Mouse (Mus musculus) neural tube, embryonic 12.5 days (tissue): ENCODE results near the gene Prrt4. TPM values are rescaled to one million over a fixed set of nuclear protein-coding genes. Genes with fewer than 3 reads are reported as not detected.

Experiments used
- ATAC-seq: fragments of 200-750 bp; cut with Nextera tagmentation; 2 replicates; pipeline ENCODE4 v1.8.0; 2017; ENCODE audit warnings: low read depth, mild to moderate bottlenecking, moderate TSS enrichment, moderate library complexity; ENCODE audit not compliant: low FRiP score
- H3K27ac ChIP-seq: fragments of 300-500 bp; sonication (generic); 2 replicates; pipeline ENCODE4 v1.5.1; 2016
- H3K27me3 ChIP-seq: fragments of 300-500 bp; sonication (generic); replicated peaks from 2 replicates; pipeline ENCODE4 v1.6.1; 2016; ENCODE audit warnings: mild to moderate bottlenecking
- H3K36me3 ChIP-seq: fragments of 300-500 bp; sonication (generic); 2 replicates; pipeline ENCODE4 v1.6.1; 2016; ENCODE audit warnings: mild to moderate bottlenecking
- H3K4me1 ChIP-seq: fragments of 300-500 bp; sonication (generic); 2 replicates; pipeline ENCODE4 v1.6.1; 2016
- H3K4me2 ChIP-seq: fragments of 300-500 bp; sonication (generic); replicated peaks from 2 replicates; pipeline ENCODE4 v1.6.1; 2016; ENCODE audit warnings: mild to moderate bottlenecking
- H3K4me3 ChIP-seq: fragments of 300-500 bp; sonication (generic); 2 replicates; pipeline ENCODE4 v1.5.1; 2016
- H3K9ac ChIP-seq: fragments of 300-500 bp; sonication (generic); 2 replicates; pipeline ENCODE4 v1.6.1; 2016; ENCODE audit warnings: mild to moderate bottlenecking
- H3K9me3 ChIP-seq: fragments of 300-500 bp; sonication (generic); 2 replicates; pipeline ENCODE4 v1.6.1; 2016; ENCODE audit warnings: mild to moderate bottlenecking
- WGBS: fragments of 180-500 bp; shearing (Covaris S2); methylation state at CpG from one replicate; pipeline ENCODE4 v1.1.7; 2016; 5-methylcytosine and 5-hydroxymethylcytosine counted together
- polyA plus RNA-seq: library from polyadenylated mRNA; unstranded; fragments of >200 nt; fragmentation: Nextera tagmentation; extraction: Ambion mirVana; gene quantifications from 2 replicates; pipeline ENCODE4 v1.2.1, GENCODE M21; 2016

The Prrt4 gene
- polyA plus RNA-seq, 1 experiment from 2014 or later: 2.9 TPM

- Histone ChIP-seq H3K27me3 (peaks cover 5% of the 10 kb centered on the region; the same call in 1 of the 2 replicates), H3K9ac (peak overlapping the region; percentile 9; the same call in 1 of the 2 replicates), H3K4me2 (no peak overlapping the region), H3K4me1 (peaks cover 12% of the 10 kb centered on the region), H3K36me3 (peaks cover 5% of the 10 kb centered on the region), H3K9me3 (no peaks in the 10 kb centered on the region), H3K4me3 (no peak overlapping the region), H3K27ac (no peak overlapping the region)
- no peak for ATAC-seq
- WGBS: 82% methylated on average over 5 of the region's 5 CpGs
Observed at GRCm38 (mm10) chr6:29195846-29196698, 16.7 kb upstream of the Prrt4 start.

DNA sequence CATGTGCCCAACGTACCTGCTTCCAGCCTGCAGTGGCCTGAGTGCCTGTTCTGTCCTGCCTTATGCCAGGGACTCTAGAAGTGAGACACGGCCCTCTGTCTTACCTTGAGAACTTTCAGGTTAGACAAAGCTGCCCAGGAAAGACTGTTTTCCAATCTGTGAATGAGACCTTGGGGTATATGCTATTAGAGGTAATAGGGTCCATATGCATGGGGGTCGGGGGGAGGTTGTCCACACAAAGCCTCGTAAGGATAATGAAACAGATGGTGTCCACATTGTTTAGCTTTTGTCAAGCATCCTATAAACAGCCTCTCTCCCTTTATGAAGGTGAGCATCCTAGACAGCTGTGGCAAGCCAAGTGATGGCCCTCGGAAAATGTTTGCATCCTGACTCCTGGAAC lies 15.8 kb upstream of the Prrt4 start:
- no peak overlapping the region for H3K27ac ChIP-seq
- H3K36me3 ChIP-seq: no peaks in the 10 kb centered on the region; the same call in 1 of the 2 replicates
- H3K4me1 ChIP-seq: peaks cover 12% of the 10 kb centered on the region
- WGBS: 76% methylated on average over 5 of the region's 5 CpGs
- H3K9me3 ChIP-seq: no peaks in the 10 kb centered on the region
- no peak overlapping the region for H3K4me2 ChIP-seq
- H3K4me3 ChIP-seq: no peak overlapping the region
- no peak for ATAC-seq
- no peaks in the 10 kb centered on the region; the same call in 1 of the 2 replicates for H3K27me3 ChIP-seq
- H3K9ac ChIP-seq: no peak overlapping the region

DNA sequence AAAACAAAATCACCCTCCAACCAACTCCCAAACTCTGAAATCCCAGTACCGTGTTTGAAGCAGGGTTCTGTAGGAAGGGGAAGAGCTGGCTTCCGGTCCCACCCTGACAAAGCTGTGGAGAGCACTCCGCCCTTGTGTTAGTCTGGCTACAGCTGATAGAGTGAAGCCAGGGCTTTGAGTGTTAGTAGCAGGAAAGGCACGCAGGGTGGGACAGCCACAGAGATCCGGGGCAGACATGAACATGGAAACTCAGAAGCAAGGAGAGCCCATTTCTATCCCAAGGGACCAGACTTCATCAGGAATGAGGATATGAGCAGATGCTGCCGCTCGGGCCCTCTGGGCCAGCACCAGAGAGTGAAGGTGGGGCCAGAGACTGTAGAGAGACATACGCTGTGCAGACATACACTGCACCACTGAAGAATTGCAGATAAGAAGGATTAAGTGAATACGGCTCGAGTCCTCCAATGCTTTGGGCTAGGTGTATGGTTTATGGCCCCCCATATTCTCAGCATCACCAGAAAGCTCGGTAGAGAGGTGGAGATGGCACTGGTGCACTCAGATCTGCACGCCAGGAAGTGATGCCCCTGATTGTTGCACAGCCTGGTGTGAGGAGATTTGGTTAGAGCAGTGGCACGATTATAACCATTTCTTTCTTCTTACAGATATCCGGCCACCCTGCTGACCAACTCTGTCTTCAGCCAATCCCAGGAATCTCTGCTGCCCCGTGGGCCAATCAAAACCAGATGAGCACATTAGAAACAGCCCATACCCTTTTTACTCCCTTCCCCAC lies 14.8 kb upstream of the Prrt4 start:
- Histone ChIP-seq H3K4me3 (no peak overlapping the region), H3K36me3 (no peaks in the 10 kb centered on the region), H3K27me3 (no peaks in the 10 kb centered on the region), H3K4me2 (no peak overlapping the region), H3K4me1 (peaks cover 10% of the 10 kb centered on the region), H3K9ac (no peak overlapping the region), H3K9me3 (no peaks in the 10 kb centered on the region), H3K27ac (no peak overlapping the region)
- 73% methylated on average over 15 of the region's 15 CpGs for WGBS
- no peak for ATAC-seq

DNA sequence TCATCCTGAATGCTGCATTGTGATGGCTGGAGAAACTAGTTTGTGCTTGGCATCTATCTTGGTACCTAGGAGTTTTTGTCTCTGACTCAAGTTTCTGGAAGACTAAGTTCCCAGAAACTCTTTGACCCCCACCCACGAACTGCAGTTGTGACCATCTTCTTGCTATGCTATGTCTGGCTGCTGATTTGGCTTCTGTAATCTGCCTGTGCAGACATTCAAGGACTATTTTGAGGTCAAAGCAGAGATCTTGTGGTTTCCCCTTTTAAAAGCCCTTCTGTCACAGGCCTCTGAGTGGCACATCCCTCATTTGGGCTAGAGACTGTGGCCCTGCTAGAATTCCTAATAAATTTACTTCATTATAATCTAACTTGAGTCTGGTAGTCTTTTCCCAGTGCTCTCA lies 8.6 kb upstream of the Prrt4 start:
- 73% methylated on average over 1 of the region's 1 CpGs for WGBS
- no peaks in the 10 kb centered on the region for H3K9me3 ChIP-seq
- no peak for ATAC-seq

DNA sequence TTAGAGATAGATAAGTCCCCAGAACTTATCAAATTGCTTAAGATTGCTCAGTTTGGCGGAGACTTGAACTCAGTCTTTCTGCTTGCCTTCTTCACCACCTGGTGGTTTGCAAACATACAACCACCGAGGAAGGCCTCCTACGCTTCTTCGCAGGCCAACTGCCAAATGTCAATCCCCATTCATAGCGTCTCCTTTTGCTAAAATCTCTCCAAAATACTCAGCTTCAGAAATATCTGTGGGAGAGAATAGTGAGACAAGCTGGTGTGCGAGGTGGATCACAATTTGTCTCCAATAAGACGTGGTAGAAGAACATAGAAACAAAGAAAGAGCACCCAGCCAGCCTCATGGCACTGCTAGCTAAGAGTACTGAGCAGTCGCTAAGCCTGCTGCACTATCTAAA lies 459 bp upstream of the Prrt4 start:
- Histone ChIP-seq H3K27me3 (peaks cover 38% of the 10 kb centered on the region), H3K36me3 (no peaks in the 10 kb centered on the region), H3K27ac (no peak overlapping the region), H3K4me1 (peaks cover 16% of the 10 kb centered on the region), H3K4me2 (peak overlapping the region; percentile 90), H3K9ac (no peak overlapping the region), H3K4me3 (peak overlapping the region; percentile 57), H3K9me3 (no peaks in the 10 kb centered on the region)
- 49% methylated on average over 8 of the region's 8 CpGs for WGBS
- ATAC-seq: no peak

More for the DNA sequence above, 8.6 kb upstream of the Prrt4 start:
- H3K4me1 ChIP-seq: no peaks in the 10 kb centered on the region
- no peak overlapping the region for H3K9ac ChIP-seq
- no peak overlapping the region for H3K27ac ChIP-seq
- H3K4me3 ChIP-seq: no peak overlapping the region
- no peak overlapping the region for H3K4me2 ChIP-seq
- H3K36me3 ChIP-seq: no peaks in the 10 kb centered on the region
- 0 out of 2 replicates have a peak, but pooled peaks cover under 1% of the 10 kb centered on the region for H3K27me3 ChIP-seq

GRCm38 (mm10) chr6:29177901-29178879 lies 1.2 kb downstream of the Prrt4 start:
- Histone ChIP-seq H3K36me3 (no peaks in the 10 kb centered on the region), H3K27ac (no peak overlapping the region), H3K4me2 (peak overlapping the region; percentile 90), H3K9me3 (no peaks in the 10 kb centered on the region), H3K4me1 (peaks cover 20% of the 10 kb centered on the region), H3K9ac (peak overlapping the region; percentile 75), H3K27me3 (peaks cover 51% of the 10 kb centered on the region), H3K4me3 (peak overlapping the region; percentile 57)
- peak; percentile 71 for ATAC-seq
- 12% methylated on average over 16 of the region's 17 CpGs for WGBS

GRCm38 (mm10) chr6:29175113-29175512 lies 4.3 kb downstream of the Prrt4 start:
- Histone ChIP-seq H3K4me2 (no peak overlapping the region), H3K4me1 (peaks cover 33% of the 10 kb centered on the region), H3K9ac (no peak overlapping the region), H3K4me3 (no peak overlapping the region), H3K27me3 (peaks cover 61% of the 10 kb centered on the region), H3K27ac (no peak overlapping the region), H3K9me3 (no peaks in the 10 kb centered on the region), H3K36me3 (no peaks in the 10 kb centered on the region)
- WGBS: 88% methylated on average over 3 of the region's 3 CpGs
- ATAC-seq: no peak

DNA sequence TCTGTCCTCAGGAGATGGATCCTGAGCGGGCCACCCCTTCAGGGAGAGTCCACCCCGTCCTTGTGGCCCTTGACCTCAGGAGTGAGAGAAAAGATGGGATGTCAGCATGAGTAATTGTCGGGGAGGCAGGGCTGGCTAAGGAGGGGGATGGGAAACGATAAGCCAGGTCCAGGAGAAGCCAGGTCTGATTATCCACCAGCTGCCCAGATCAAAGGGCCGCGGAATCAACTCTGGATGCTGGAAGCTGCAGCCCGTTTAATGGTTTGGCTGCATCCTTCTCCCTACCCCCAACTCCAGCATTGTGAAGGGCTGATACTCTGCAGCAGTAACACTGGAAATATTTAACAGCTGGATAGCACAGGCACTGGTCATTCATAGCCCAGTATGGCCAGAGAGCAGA lies 5.0 kb downstream of the Prrt4 start:
- no peaks in the 10 kb centered on the region for H3K36me3 ChIP-seq
- H3K9ac ChIP-seq: no peak overlapping the region
- 13% methylated on average over 7 of the region's 7 CpGs for WGBS
- H3K4me1 ChIP-seq: peaks cover 37% of the 10 kb centered on the region
- H3K4me3 ChIP-seq: no peak overlapping the region
- no peaks in the 10 kb centered on the region for H3K9me3 ChIP-seq
- no peak for ATAC-seq
- H3K27ac ChIP-seq: no peak overlapping the region
- no peak overlapping the region for H3K4me2 ChIP-seq
- peaks cover 63% of the 10 kb centered on the region for H3K27me3 ChIP-seq

GRCm38 (mm10) chr6:29170952-29171388 lies 8.4 kb downstream of the Prrt4 start:
- no peaks in the 10 kb centered on the region for H3K9me3 ChIP-seq
- peaks cover 22% of the 10 kb centered on the region for H3K4me1 ChIP-seq
- no peaks in the 10 kb centered on the region for H3K36me3 ChIP-seq
- peak overlapping the region; percentile 99 for H3K4me2 ChIP-seq
- peak overlapping the region; percentile 52 for H3K4me3 ChIP-seq
- peak; percentile 69 for ATAC-seq
- peaks cover 62% of the 10 kb centered on the region for H3K27me3 ChIP-seq
- WGBS: 0% methylated on average over 40 of the region's 40 CpGs
- peak overlapping the region; percentile 67 for H3K9ac ChIP-seq
- H3K27ac ChIP-seq: no peak overlapping the region

DNA sequence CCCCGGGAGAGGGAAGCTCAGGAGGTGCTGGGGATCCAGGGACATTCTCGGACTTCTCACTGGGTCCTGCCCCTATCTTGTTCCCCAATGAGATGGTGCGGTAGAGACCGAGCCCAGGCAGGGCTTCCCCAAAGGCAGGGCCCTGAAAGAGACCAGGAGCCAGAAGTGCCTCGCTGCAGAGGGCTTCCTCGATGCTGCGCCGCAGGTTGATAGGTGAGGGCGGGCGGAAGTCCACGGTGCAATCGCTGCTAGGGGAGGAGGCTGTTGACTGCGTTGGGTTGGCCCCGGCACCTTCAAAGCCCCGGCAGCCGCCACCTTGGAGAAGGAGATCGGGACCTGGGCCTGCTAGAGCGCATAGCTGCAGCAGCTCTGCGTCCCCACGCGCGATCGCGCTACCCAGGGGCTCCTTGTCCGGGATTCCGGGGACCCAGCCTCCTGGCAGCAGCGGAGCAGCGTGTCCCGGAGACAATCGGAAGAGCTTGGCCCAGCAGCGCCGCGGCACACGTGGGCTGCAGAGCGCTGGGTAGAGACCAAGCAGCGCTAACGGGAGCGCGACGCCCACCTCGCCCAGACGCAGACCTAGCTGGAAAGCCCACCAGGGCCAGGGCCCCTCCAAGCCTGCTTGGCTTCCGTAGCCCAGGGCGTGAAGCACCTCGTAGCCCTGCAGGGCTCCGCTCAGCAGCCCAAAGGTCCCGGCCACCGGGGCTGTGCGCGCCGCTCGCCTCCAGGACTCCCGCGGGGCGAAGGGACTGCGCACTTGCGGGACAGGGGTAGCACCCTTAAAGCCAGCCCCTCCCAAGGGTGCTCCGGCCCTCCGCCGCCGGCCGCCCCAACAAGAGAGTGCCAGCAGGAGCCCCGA lies 9.1 kb downstream of the Prrt4 start:
- Histone ChIP-seq H3K27me3 (peaks cover 62% of the 10 kb centered on the region), H3K9me3 (no peaks in the 10 kb centered on the region), H3K36me3 (no peaks in the 10 kb centered on the region), H3K4me2 (peak overlapping the region; percentile 99), H3K4me3 (peak overlapping the region; percentile 52), H3K4me1 (peaks cover 22% of the 10 kb centered on the region), H3K9ac (peak overlapping the region; percentile 67), H3K27ac (no peak overlapping the region)
- peak; percentile 66 for ATAC-seq
- under 1% methylated on average over 63 of the region's 63 CpGs for WGBS

DNA sequence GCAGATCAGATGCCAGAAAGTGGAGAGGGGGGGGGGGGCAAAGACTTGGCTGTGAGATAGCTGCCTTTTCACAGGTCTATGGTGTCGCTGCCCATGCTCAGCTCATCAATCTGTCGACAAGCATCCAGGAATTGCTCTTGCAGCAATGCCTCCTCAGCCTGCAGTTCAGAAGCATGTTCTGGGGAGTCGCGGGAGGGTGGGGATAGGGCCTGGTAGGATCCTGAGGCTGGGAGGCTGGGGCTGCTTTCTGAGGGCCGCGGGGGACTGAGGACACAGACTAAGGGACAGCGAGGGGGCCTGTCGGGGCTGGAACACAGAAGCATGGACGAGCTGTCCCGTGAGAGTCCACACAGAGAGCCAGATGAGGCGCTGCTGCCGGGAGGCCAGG lies 9.7 kb downstream of the Prrt4 start:
- H3K9me3 ChIP-seq: no peaks in the 10 kb centered on the region
- 0 out of 2 replicates have a peak, but pooled peaks have one; percentile 3 for ATAC-seq
- peak overlapping the region; percentile 67 for H3K9ac ChIP-seq
- peak overlapping the region; percentile 99 for H3K4me2 ChIP-seq
- H3K27me3 ChIP-seq: peaks cover 62% of the 10 kb centered on the region
- peaks cover 22% of the 10 kb centered on the region for H3K4me1 ChIP-seq
- no peak overlapping the region for H3K27ac ChIP-seq
- 5% methylated on average over 12 of the region's 12 CpGs for WGBS
- no peaks in the 10 kb centered on the region for H3K36me3 ChIP-seq
- peak overlapping the region; percentile 52 for H3K4me3 ChIP-seq
